Mouse (Mus musculus): ENCODE measurements around the gene Fcgrt. TPM values are rescaled to one million over a fixed set of nuclear protein-coding genes. Genes with fewer than 3 reads are reported as not detected.

Gene Fcgrt
- total RNA-seq, 1 experiment, result 10.6 TPM

DNA sequence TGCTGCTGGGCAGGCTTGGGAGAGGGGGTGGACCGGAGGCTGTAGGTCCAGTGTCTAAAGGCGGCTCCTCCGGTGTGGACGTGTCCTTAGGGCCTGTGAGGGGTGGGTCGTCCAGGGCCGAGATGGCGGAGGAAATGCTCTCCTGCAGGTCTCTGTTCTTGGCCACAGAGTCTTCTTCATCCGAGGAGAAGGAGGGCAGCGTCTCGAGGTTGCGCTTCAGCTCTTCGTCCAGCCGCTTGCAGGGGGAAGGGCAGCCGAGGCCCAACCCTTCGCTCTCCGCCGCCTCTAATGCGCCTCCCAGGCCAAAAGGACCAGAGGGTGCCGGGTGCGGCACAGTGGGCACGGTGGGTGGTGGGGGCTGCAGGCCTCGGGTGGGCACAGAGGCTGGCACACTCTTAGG is 57.9 kb downstream of the Fcgrt start:
- Histone ChIP-seq H3K9me3 (ENCODE audit: control insufficient read depth, insufficient read depth, low read depth, low read length) (no peaks in the 10 kb centered on the region), H3K9ac (ENCODE audit: insufficient read depth, low read depth, low read length, poor library complexity, severe bottlenecking) (no peak overlapping the region), H3K4me3 (ENCODE audit: insufficient read depth in 1 of 2, low read depth in 1 of 2, low read length in 2 of 2, poor library complexity in 1 of 2, severe bottlenecking in 1 of 2) (no peak overlapping the region), H3K36me3 (ENCODE audit: control insufficient read depth, insufficient read depth, low read length, poor library complexity, severe bottlenecking) (peaks cover 66% of the 10 kb centered on the region), H3K27ac (ENCODE audit: insufficient read depth, low read depth, low read length, poor library complexity, severe bottlenecking) (no peak overlapping the region), H3K4me1 (ENCODE audit: control insufficient read depth in 2 of 2, insufficient read depth in 2 of 2, low read length in 2 of 2, poor library complexity in 1 of 2) (peaks cover 4 to 29% of the 10 kb centered on the region in 2 experiments; a peak in 3 of 4 replicates)
- TF ChIP-seq ZNF384 (IDR thresholded peaks at IDR 0.05; ENCODE audit: low read depth, low read length) (no peak), HCFC1 (IDR thresholded peaks at IDR 0.05; ENCODE audit: borderline replicate concordance, insufficient read depth, low read length) (no peak), CHD2 (IDR thresholded peaks at IDR 0.05; ENCODE audit: low read depth, low read length) (no peak), MAFK (IDR thresholded peaks at IDR 0.05; ENCODE audit: insufficient read depth, low read depth, low read length) (no peak), ZC3H11A (IDR thresholded peaks at IDR 0.05; ENCODE audit: borderline replicate concordance, low read depth, low read length) (no peak)
- DNase-seq (ENCODE audit: low read depth, low spot score), result no peak
- in situ Hi-C loops (cut with MboI; ENCODE audit: low sequenced_read_pairs in 2 of 2, unreplicated experiment in 2 of 2), result no loop called here

DNA sequence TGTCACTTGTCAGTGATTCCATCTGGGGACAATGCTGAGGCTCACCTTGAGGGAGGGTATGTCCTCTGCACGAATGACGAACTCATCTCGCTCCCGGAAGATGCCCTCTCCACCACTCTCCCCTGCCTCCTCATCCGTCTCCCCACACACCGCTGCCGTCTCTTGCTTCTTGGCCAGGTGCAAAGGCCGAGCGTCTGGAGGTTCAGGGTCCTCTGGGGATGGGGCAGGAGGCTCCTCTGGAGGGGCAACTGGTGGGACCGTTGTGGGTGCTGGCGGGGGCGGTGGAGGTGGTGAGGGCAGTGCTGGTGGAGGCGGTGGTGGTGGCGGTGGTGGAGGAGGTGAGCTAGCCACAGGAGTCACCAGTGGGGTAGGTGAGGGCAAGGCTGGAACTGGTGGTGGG is 60.3 kb downstream of the Fcgrt start:
- Histone ChIP-seq H3K9ac (ENCODE audit: insufficient read depth, low read depth, low read length, poor library complexity, severe bottlenecking) (0 out of 2 replicates have a peak overlapping the region, but pooled peaks have one; percentile 33), H3K27ac (ENCODE audit: insufficient read depth, low read depth, low read length, poor library complexity, severe bottlenecking) (no peak overlapping the region), H3K36me3 (ENCODE audit: control insufficient read depth, insufficient read depth, low read length, poor library complexity, severe bottlenecking) (peaks cover 60% of the 10 kb centered on the region), H3K4me3 (ENCODE audit: insufficient read depth in 1 of 2, low read depth in 1 of 2, low read length in 2 of 2, poor library complexity in 1 of 2, severe bottlenecking in 1 of 2) (peak overlapping the region in 1 of 2 experiments; percentile 21; a peak in 1 of 4 replicates), H3K4me1 (ENCODE audit: control insufficient read depth in 2 of 2, insufficient read depth in 2 of 2, low read length in 2 of 2, poor library complexity in 1 of 2) (peaks cover 4 to 15% of the 10 kb centered on the region in 2 experiments; a peak in 2 of 4 replicates), H3K9me3 (ENCODE audit: control insufficient read depth, insufficient read depth, low read depth, low read length) (no peaks in the 10 kb centered on the region)
- no peak for DNase-seq (ENCODE audit: low read depth, low spot score)
- in situ Hi-C loops (cut with MboI; ENCODE audit: low sequenced_read_pairs in 2 of 2, unreplicated experiment in 2 of 2), result no loop called here
- TF ChIP-seq ZC3H11A (IDR thresholded peaks at IDR 0.05; ENCODE audit: borderline replicate concordance, low read depth, low read length) (no peak), CHD2 (IDR thresholded peaks at IDR 0.05; ENCODE audit: low read depth, low read length) (no peak), MAFK (IDR thresholded peaks at IDR 0.05; ENCODE audit: insufficient read depth, low read depth, low read length) (no peak)

Other genes with a start within 250 kb of the Fcgrt start
- gene Pnkp, start 246.7 kb downstream of the Fcgrt start, total RNA-seq (2012; rRNA removed), result 37.1 and 76.5 TPM in 2 replicates
- gene Ptov1, start 234.1 kb downstream of the Fcgrt start, total RNA-seq (2012; rRNA removed), result 144 and 205 TPM in 2 replicates
- gene Med25, start 211.1 kb downstream of the Fcgrt start, total RNA-seq (2012; rRNA removed), result 88.2 and 121 TPM in 2 replicates
- gene Fuz, start 207.8 kb downstream of the Fcgrt start, total RNA-seq (2012; rRNA removed), result 14.2 and 17.2 TPM in 2 replicates
- 82.5 and 94.9 TPM in 2 replicates for gene Ap2a1, start 174.4 kb downstream of the Fcgrt start, total RNA-seq (2012; rRNA removed)
- 0.49 and 0.85 TPM in 2 replicates for gene Tsks, start 160.6 kb downstream of the Fcgrt start, total RNA-seq (2012; rRNA removed)
- 60.3 and 123 TPM in 2 replicates for gene Cpt1c, start 129.0 kb downstream of the Fcgrt start, total RNA-seq (2012; rRNA removed)
- gene Prmt1, start 117.3 kb downstream of the Fcgrt start, total RNA-seq (2012; rRNA removed), result 413 and 429 TPM in 2 replicates
- 45.9 and 68.4 TPM in 2 replicates for gene Irf3, start 106.2 kb downstream of the Fcgrt start, total RNA-seq (2012; rRNA removed)
- 11.9 and 13.0 TPM in 2 replicates for gene Bcl2l12, start 105.1 kb downstream of the Fcgrt start, total RNA-seq (2012; rRNA removed)
- 39.0 and 39.2 TPM in 2 replicates for gene Scaf1, start 87.5 kb downstream of the Fcgrt start, total RNA-seq (2012; rRNA removed)
- gene Rras, start 85.9 kb downstream of the Fcgrt start, total RNA-seq (2012; rRNA removed), result 11.1 and 14.4 TPM in 2 replicates
- 32.3 and 37.5 TPM in 2 replicates for gene Prr12, start 51.0 kb downstream of the Fcgrt start, total RNA-seq (2012; rRNA removed)
- gene Nosip, start 41.4 kb downstream of the Fcgrt start, total RNA-seq (2012; rRNA removed), result 94.2 and 106 TPM in 2 replicates
- 9.8 and 11.4 TPM in 2 replicates for gene Prrg2, start 41.2 kb downstream of the Fcgrt start, total RNA-seq (2012; rRNA removed)
- gene Rcn3, start 11.6 kb downstream of the Fcgrt start, total RNA-seq (2012; rRNA removed), result 137 and 207 TPM in 2 replicates
- 1,746 and 1,854 TPM in 2 replicates for gene Rps11, start 20.6 kb upstream of the Fcgrt start, total RNA-seq (2012; rRNA removed)
- gene Rpl13a, start 24.9 kb upstream of the Fcgrt start, total RNA-seq (2012; rRNA removed), result 3,971 and 5,136 TPM in 2 replicates
- 0.36 and 0.90 TPM in 2 replicates for gene Gm45713, start 32.4 kb upstream of the Fcgrt start, total RNA-seq (2012; rRNA removed)
- 1.8 and 1.9 TPM in 2 replicates for gene Flt3l, start 32.6 kb upstream of the Fcgrt start, total RNA-seq (2012; rRNA removed)
- gene Pih1d1, start 50.5 kb upstream of the Fcgrt start, total RNA-seq (2012; rRNA removed), result 69.9 and 70.2 TPM in 2 replicates
- 108 and 115 TPM in 2 replicates for gene Aldh16a1, start 50.7 kb upstream of the Fcgrt start, total RNA-seq (2012; rRNA removed)
- gene Slc17a7, start 60.1 kb upstream of the Fcgrt start, total RNA-seq (2012; rRNA removed), result 3.4 and 4.4 TPM in 2 replicates
- 0.11 TPM in 1 of 2 replicates, not detected in the other for gene Gfy, start 75.7 kb upstream of the Fcgrt start, total RNA-seq (2012; rRNA removed)
- gene Pth2, start 77.1 kb upstream of the Fcgrt start, total RNA-seq (2012; rRNA removed), result 0.54 TPM in 1 of 2 replicates, not detected in the other
- 2.4 and 2.7 TPM in 2 replicates for gene Ccdc155, start 101.0 kb upstream of the Fcgrt start, total RNA-seq (2012; rRNA removed)
- gene Dkkl1, start 108.3 kb upstream of the Fcgrt start, total RNA-seq (2012; rRNA removed), result 4.7 and 6.9 TPM in 2 replicates
- gene Tead2, start 111.9 kb upstream of the Fcgrt start, total RNA-seq (2012; rRNA removed), result 95.9 and 111 TPM in 2 replicates
- gene Cd37, start 135.3 kb upstream of the Fcgrt start, total RNA-seq (2012; rRNA removed), result 37.6 and 50.8 TPM in 2 replicates
- gene Slc6a16, start 137.2 kb upstream of the Fcgrt start, total RNA-seq (2012; rRNA removed), result 12.7 and 14.6 TPM in 2 replicates
- gene Slc6a21, start 173.7 kb upstream of the Fcgrt start, total RNA-seq (2012; rRNA removed), result 0.21 and 0.67 TPM in 2 replicates
- 26.5 and 48.5 TPM in 2 replicates for gene Trpm4, start 229.9 kb upstream of the Fcgrt start, total RNA-seq (2012; rRNA removed)
- gene Hrc, start 231.4 kb upstream of the Fcgrt start, total RNA-seq (2012; rRNA removed), result 0.71 and 1.4 TPM in 2 replicates

Data from ES-E14 (cell line).